Mouse (Mus musculus): ENCODE results near the gene Mmrn1. TPM values are rescaled to one million over a fixed set of nuclear protein-coding genes. Genes with fewer than 3 reads are reported as not detected.

Mmrn1 gene
- total RNA-seq, 1 experiment from 2014 or later = 9.1 TPM

- no peak for ATAC-seq (ENCODE audit: extremely low read depth, insufficient number of reproducible peaks, low FRiP score, poor library complexity, severe bottlenecking)
These were observed 62.1 kb downstream of the Mmrn1 start for GRCm38 (mm10) chr6:60986914-60987313.

- no peak for ATAC-seq (ENCODE audit: extremely low read depth, insufficient number of reproducible peaks, low FRiP score, poor library complexity, severe bottlenecking)
These were observed 63.0 kb downstream of the Mmrn1 start for GRCm38 (mm10) chr6:60987804-60988203.

DNA sequence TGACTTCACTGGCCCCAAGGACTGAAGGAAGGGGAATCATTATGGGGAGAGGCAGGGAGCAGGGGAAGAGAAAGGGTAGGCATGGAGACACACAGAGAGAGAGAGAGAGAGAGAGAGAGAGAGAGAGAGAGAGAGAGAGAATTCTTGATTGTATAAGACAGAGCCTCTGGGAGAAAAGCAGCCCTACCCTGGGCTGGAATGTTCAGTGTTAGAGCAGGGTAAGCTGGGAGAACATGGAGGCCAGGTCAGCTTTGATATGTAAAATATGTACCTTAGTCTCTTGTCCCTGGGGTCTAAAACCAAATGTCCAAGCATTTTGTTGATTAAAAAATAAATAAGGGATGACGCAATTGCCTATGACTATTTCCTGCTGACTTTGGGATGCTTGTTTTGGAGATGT is 67.6 kb downstream of the Mmrn1 start:
- no peak for ATAC-seq (ENCODE audit: extremely low read depth, insufficient number of reproducible peaks, low FRiP score, poor library complexity, severe bottlenecking)

GRCm38 (mm10) chr6:60993386-60994108 is 68.8 kb downstream of the Mmrn1 start:
- ATAC-seq (ENCODE audit: extremely low read depth, insufficient number of reproducible peaks, low FRiP score, poor library complexity, severe bottlenecking) = no peak

DNA sequence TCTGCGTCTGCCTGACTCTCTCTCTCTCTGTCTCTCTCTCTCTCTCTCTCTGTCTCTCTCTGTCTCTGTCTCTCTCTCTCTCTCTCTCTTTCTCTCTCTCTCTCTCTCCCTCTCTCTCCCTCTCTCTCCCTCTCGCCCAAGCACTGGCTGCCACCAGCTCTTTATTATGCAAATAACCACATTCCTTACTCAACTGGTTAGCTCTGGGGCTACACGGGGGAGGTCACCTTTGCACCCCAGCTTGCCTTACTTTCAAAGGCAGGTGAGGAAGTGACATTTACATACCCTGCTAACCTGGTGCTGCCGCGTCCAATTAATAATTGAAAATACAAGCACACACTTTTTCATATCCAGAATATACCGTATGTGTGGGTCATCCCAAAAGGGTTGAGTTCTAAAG is 69.3 kb downstream of the Mmrn1 start:
- ATAC-seq (ENCODE audit: extremely low read depth, insufficient number of reproducible peaks, low FRiP score, poor library complexity, severe bottlenecking) = no peak

- ATAC-seq (ENCODE audit: extremely low read depth, insufficient number of reproducible peaks, low FRiP score, poor library complexity, severe bottlenecking) = no peak
These were observed 69.7 kb downstream of the Mmrn1 start for GRCm38 (mm10) chr6:60994521-60994920.

DNA sequence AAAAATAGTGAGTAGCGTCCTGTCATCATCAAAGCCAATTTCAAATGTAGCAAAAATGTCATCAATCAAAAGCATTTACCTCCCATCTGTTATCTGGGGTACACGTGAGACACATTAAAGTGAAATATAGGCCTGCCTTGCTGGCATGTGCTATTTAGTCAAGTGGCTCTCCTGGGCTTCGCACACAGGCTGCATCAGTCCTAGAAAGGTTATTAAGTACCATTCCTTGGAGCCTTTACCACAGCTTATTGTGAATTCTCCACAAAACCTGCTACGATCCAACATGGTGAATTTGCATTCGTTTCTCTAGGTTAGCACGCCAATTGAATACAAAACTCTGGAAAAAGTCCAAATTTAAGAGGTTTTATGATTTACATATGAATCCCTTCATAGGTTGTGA is 70.8 kb downstream of the Mmrn1 start:
- no peak for ATAC-seq (ENCODE audit: extremely low read depth, insufficient number of reproducible peaks, low FRiP score, poor library complexity, severe bottlenecking)

GRCm38 (mm10) chr6:60996328-60996727 is 71.6 kb downstream of the Mmrn1 start:
- no peak for ATAC-seq (ENCODE audit: extremely low read depth, insufficient number of reproducible peaks, low FRiP score, poor library complexity, severe bottlenecking)

- no peak for ATAC-seq (ENCODE audit: extremely low read depth, insufficient number of reproducible peaks, low FRiP score, poor library complexity, severe bottlenecking)
These were observed 76.4 kb downstream of the Mmrn1 start for GRCm38 (mm10) chr6:61001003-61001790.

DNA sequence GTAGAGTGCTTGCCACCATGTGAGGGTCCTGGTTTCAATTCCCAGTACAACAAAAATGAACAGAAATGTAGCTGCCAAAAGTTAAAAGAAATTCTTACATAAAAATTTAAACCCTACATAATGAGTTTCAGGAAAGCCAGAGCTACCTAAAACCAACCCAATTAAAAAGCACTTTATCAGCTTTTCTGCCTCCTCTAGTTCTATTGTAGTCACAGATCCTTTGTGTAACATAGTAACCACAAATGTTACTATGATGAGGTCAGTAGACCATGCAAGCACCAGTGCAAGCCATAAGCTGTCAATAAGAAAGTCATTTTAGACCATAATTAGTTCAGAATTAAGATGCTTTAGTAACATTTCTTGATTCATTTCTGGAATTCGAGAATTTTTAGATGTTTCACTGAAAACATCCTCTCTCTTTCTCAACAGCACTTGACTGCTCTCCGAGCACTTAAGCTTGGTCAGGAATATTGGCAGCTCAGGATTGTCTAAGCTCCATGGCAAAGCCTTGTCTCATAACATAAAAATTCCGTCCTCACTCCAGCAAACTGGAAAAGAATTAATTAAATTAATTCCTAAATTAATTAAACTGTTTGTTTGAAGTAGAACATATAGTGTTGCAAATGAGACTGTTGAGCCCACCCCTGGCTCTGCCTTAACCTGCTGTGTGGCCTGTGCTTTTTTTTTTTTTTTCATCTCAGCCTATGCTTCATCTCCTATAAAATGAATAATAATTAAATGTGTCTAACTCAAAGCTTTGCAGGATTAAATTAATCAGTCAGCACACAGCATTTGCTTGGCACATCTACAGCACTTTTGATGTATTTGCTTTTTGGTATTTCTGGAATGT is 79.4 kb downstream of the Mmrn1 start:
- no peak for ATAC-seq (ENCODE audit: extremely low read depth, insufficient number of reproducible peaks, low FRiP score, poor library complexity, severe bottlenecking)

- ATAC-seq (ENCODE audit: extremely low read depth, insufficient number of reproducible peaks, low FRiP score, poor library complexity, severe bottlenecking) = no peak
These were observed 89.0 kb downstream of the Mmrn1 start for GRCm38 (mm10) chr6:61013780-61014179.

DNA sequence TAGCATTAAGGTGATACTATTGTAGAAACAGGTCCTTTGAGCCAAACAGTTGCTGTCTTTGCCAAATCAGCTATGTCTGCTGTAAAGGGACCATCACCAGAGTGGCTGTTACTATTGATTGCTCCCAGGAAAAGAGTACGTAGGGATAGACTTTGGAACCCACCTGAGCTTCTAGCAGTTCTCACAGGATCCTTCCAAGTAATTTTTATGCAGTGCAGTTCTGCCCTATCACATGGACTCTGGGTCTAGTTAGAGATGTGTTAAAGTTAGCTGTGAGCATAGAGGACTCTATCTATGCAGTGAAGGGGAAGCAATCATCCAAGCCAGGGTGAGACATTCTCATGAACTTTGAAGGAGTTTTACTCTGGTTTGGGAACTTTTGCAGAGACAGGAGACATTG is 94.9 kb downstream of the Mmrn1 start:
- ATAC-seq (ENCODE audit: extremely low read depth, insufficient number of reproducible peaks, low FRiP score, poor library complexity, severe bottlenecking) = no peak

GRCm38 (mm10) chr6:61020995-61021394 is 96.2 kb downstream of the Mmrn1 start:
- no peak for ATAC-seq (ENCODE audit: extremely low read depth, insufficient number of reproducible peaks, low FRiP score, poor library complexity, severe bottlenecking)

GRCm38 (mm10) chr6:61033251-61033650 is 108.5 kb downstream of the Mmrn1 start:
- no peak for ATAC-seq (ENCODE audit: extremely low read depth, insufficient number of reproducible peaks, low FRiP score, poor library complexity, severe bottlenecking)

Other genes starting within 250 kb of the Mmrn1 start
- gene Snca, start 95.1 kb upstream of the Mmrn1 start, total RNA-seq (2017) = 170 and 172 TPM in 2 replicates